Mouse (Mus musculus) liver, adult 10 weeks (tissue): ENCODE data around the gene Wdcp. TPM values are rescaled to one million over a fixed set of nuclear protein-coding genes. Genes with fewer than 3 reads are reported as not detected.

Source experiments
- polyA plus RNA-seq: library from polyadenylated mRNA; stranded (reverse); fragments of 350-450 nt; fragmentation: Illumina TruSeq; extraction: RNeasy Lipid Tissue Mini Kit (QIAGEN cat#74804); gene quantifications from one replicate; pipeline ENCODE4 v1.2.3, GENCODE M21; 2014; ENCODE audit warnings: low read depth, low replicate concordance

Gene Wdcp
- 4.9 TPM for polyA plus RNA-seq

GRCm38 (mm10) chr12:4842890-4843597 lies at the start of gene Wdcp:
Gene Wdcp, plus strand, starts transcription at chr12:4843303.

GRCm38 (mm10) chr12:4817361-4818101 lies 25.6 kb upstream of the Wdcp start, which contains the start of gene Sf3b6:
Gene Sf3b6, plus strand, starts transcription at chr12:4817544.

GRCm38 (mm10) chr12:4841392-4841887 lies 1.7 kb upstream of the Wdcp start, which contains the start of gene Fkbp1b:
Gene Fkbp1b, minus strand, starts transcription at chr12:4841591.

GRCm38 (mm10) chr12:4874161-4874927 lies 31.2 kb downstream of the Wdcp start, which contains the start of gene Mfsd2b:
Gene Mfsd2b, minus strand, starts transcription at chr12:4874359.

GRCm38 (mm10) chr12:4906951-4907906 lies 64.1 kb downstream of the Wdcp start, which contains the start of gene Ubxn2a:
Gene Ubxn2a, minus strand, starts transcription at chr12:4907705.

Other genes with a start within 250 kb of the Wdcp start
- 0.32 TPM for gene Fam228a, start 104.9 kb upstream of the Wdcp start, polyA plus RNA-seq
- gene Pfn4, start 74.3 kb upstream of the Wdcp start, polyA plus RNA-seq, result 2.0 TPM
- 5.7 TPM for gene Fam228b, start 74.0 kb upstream of the Wdcp start, polyA plus RNA-seq
- gene Sf3b6, start 25.8 kb upstream of the Wdcp start, polyA plus RNA-seq, result 160 TPM
- gene Fkbp1b, start 1.7 kb upstream of the Wdcp start, polyA plus RNA-seq, result not detected
- gene Mfsd2b, start 31.1 kb downstream of the Wdcp start, polyA plus RNA-seq, result not detected
- gene Ubxn2a, start 64.4 kb downstream of the Wdcp start, polyA plus RNA-seq, result 48.2 TPM
- gene Atad2b, start 74.0 kb downstream of the Wdcp start, polyA plus RNA-seq, result 10.8 TPM